Mouse (Mus musculus) megakaryocyte-erythroid progenitor cell, adult 5-6 weeks (primary cell): ENCODE results near the gene 1700011L22Rik. TPM values are rescaled to one million over a fixed set of nuclear protein-coding genes. Genes with fewer than 3 reads are reported as not detected.

ENCODE experiments used
- ATAC-seq: replicated peaks from 2 replicates; pipeline ENCODE4 v1.8.0; 2016; ENCODE audit warnings: mild to moderate bottlenecking, inconsistent platforms; ENCODE audit not compliant: severe bottlenecking, poor library complexity, low FRiP score, low TSS enrichment
- total RNA-seq, 2 experiments: library from RNA; stranded (forward) in 1 of 2; stranded (reverse) in 1 of 2; fragments of 200-1000, 215-1000 nt in 1 of 2; fragments of >200 nt in 1 of 2; fragmentation: Nextera tagmentation in 1 of 2; gene quantifications; 2 replicates each; pipeline ENCODE4 v1.2.3; 2014 to 2017

Gene 1700011L22Rik
- total RNA-seq, 2 experiments from 2014 or later, result 2.9 TPM; not detected in 1

DNA sequence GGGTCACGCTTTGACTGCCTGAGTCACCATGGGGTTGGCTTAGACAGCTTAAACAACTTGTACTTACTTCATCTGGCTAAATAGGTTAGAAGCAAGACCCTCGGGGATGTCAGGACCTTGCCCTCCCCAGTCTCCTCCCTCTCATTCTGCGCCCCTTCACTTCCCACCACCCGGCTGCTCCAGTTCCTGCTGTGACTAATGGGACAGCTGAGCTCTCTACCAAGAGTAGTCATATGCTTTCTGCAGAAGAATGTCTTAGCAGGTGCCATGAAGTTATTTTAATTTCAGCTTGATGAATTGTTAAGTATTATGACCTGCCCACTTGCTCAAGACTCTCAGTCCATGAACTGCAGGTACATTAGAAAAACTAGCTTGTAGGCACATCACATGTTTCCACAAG is 51.9 kb downstream of the 1700011L22Rik start:
- no peak for ATAC-seq

- ATAC-seq, result no peak
Measured at GRCm38 (mm10) chr8:79190071-79190470, 58.3 kb downstream of the 1700011L22Rik start.

DNA sequence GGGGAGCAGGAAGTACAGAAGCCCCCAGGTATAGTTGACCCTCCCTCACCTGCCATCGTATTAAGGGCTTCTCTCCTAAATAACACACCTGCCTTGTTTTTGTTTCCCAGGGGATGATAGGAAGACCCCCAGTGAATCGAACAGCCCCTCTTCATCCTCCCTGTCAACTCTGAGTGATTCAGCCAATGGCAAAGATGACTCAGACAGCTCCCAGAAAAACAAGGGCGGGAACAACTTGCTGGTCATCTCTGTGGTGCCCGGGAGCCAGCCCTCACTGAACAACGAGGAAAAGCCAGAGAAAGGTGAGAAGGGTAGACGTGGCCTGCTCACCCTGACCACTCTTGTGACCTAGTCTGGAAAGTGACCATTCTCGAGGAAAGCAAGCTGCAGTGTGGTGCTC is 62.9 kb downstream of the 1700011L22Rik start:
- no peak for ATAC-seq

DNA sequence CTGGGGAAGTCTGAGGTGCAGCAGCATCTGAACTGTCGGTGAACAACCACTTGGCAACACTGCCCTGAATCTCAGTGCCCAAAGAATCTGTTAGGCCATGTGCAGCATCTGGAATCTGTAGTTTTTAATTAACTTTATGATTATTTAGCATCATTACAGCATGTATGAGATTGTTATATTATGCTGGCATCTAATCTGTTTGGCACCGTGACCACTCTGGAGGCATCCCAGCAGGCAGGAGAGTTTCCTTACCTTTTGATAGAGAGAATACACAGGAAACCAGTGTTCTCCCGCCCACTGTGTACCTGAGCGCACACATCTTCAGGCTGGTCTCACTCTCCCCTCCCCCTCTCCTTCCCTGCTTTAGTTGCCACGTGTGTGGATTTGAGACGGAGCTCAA is 68.7 kb downstream of the 1700011L22Rik start:
- ATAC-seq, result no peak

- no peak for ATAC-seq
Measured at GRCm38 (mm10) chr8:79175991-79176390, 72.4 kb downstream of the 1700011L22Rik start.

DNA sequence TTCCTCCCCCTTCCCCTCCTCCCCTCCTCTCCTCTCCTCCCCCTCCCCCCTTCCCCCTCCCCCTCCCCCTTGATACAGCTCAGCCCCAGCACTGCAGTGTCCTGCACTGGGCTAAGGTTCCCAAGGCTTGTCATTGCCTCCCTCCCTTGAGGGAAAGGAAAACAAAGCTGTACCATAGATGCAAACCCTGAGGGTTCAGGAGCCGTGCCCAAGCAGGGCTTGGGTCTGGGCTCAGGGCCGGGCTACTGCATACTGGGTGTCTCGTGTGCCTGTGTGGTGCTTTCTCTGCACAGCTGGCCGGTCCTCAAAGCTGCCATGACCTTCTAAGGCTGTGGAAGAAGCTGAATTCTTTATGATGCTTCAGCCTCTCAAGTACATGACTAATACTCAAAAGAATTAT is 74.8 kb downstream of the 1700011L22Rik start:
- no peak for ATAC-seq

GRCm38 (mm10) chr8:79165276-79165675 is 83.1 kb downstream of the 1700011L22Rik start:
- ATAC-seq, result no peak

- ATAC-seq, result no peak
Measured at GRCm38 (mm10) chr8:79164336-79164735, 84.0 kb downstream of the 1700011L22Rik start.

DNA sequence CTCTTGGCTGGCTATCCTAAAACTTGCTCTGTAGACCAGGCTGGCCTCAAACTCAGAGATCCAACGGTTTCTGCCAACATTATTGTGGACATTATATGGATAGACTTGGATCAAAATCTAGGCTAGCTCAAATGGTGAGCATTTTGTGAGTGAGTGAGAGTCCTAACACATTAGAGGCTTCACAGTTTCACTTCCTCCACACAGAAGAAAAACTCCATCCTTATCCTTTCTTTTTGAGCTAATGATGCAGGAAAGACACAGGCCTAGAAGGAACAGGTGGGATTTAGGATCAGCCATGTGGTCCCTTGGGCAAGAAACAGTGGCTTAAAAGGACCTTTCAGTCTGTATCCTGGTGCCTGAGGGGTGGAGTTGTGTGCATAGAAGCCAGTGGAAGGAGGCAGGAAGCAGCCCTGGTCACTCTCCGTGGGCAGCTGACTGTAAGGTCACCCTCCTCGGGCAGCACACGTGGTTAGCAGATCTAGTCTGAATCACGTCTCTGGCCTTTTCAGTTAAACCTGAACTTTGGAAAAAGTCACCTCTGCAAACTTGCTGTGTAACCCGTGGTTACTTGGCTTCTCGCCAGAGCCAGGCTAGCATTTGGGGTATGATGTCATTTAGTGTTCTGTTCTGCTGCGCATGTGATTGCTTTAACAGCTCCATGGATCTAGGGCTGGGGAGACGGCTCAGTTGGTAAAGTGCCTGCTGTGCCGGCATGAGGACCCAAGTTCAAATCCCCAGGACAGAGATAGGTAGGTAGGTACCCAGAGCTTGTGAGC is 85.6 kb downstream of the 1700011L22Rik start:
- ATAC-seq, result 0 out of 2 replicates have a peak, but pooled peaks have one; percentile 44

DNA sequence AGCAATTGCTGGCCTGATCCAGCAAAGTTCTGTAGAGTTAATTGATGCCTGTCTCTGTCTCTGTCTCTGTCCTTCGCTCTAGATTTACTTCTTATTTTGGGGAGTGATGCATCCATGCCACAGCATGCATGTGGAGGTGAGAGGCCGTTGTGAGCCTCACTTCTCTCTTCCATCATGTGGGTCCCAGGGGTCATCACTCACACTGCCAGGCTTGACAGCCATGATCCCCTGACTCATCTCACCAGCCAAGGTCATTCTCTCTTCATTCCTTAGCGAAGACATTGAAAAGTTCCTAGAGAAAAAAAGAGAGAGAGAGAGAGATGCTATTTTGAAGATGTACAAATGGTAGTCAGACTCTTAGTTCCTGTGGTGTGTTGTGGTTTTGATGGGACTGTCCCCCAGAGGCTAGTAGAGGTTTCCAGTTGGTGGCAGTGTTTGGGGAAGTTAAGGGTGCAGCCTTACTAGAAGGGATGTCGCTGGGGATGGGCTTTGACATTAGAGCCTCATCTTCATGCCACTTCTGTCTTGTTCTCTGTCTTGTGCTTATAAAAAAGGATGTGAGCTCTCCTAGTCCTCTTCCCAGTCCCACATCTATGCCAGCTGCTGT is 87.1 kb downstream of the 1700011L22Rik start:
- ATAC-seq, result no peak

Other genes with a start within 250 kb of the 1700011L22Rik start
- gene Zfp827, start 220.1 kb downstream of the 1700011L22Rik start, total RNA-seq (2014; fragmentation: Nextera tagmentation), result 0.46 and 2.3 TPM in 2 replicates
- gene Zfp827, start 220.1 kb downstream of the 1700011L22Rik start, total RNA-seq (2017), result 0.47 and 0.72 TPM in 2 replicates
- gene Mmaa, start 46.4 kb upstream of the 1700011L22Rik start, total RNA-seq (2014; fragmentation: Nextera tagmentation), result 4.3 and 9.3 TPM in 2 replicates
- 10.4 and 10.7 TPM in 2 replicates for gene Mmaa, start 46.4 kb upstream of the 1700011L22Rik start, total RNA-seq (2017)
- 4.2 and 5.1 TPM in 2 replicates for gene Smad1, start 150.9 kb upstream of the 1700011L22Rik start, total RNA-seq (2014; fragmentation: Nextera tagmentation)
- gene Smad1, start 150.9 kb upstream of the 1700011L22Rik start, total RNA-seq (2017), result 1.8 and 8.9 TPM in 2 replicates